Mouse (Mus musculus): Measurements from ENCODE around the gene Adap1.

The Adap1 gene

GRCm38 (mm10) chr5:139243384-139243783, 82.0 kb downstream of the Adap1 start:
- DNase-seq: no peak

GRCm38 (mm10) chr5:139241022-139241761, 84.2 kb downstream of the Adap1 start:
- no peak for DNase-seq

GRCm38 (mm10) chr5:139237436-139237835, 88.0 kb downstream of the Adap1 start:
- no peak for DNase-seq

GRCm38 (mm10) chr5:139234423-139234822, 91.0 kb downstream of the Adap1 start:
- no peak for DNase-seq

- no peak for DNase-seq
These were observed 93.3 kb downstream of the Adap1 start for GRCm38 (mm10) chr5:139232083-139232482.

GRCm38 (mm10) chr5:139229716-139230115, 95.7 kb downstream of the Adap1 start:
- DNase-seq: no peak

- no peak for DNase-seq
These were observed 97.1 kb downstream of the Adap1 start for GRCm38 (mm10) chr5:139228318-139228717.

GRCm38 (mm10) chr5:139227645-139228044, 97.8 kb downstream of the Adap1 start:
- DNase-seq: no peak

- DNase-seq: no peak
These were observed 98.2 kb downstream of the Adap1 start for GRCm38 (mm10) chr5:139227236-139227635.

GRCm38 (mm10) chr5:139223331-139223730, 102.1 kb downstream of the Adap1 start:
- no peak for DNase-seq

Data from cerebellum, adult 9-11 months (tissue).